Mouse (Mus musculus) kidney, embryonic 16.5 days (tissue): Measurements from ENCODE around the gene Llgl2. TPM values are rescaled to one million over a fixed set of nuclear protein-coding genes. Genes with fewer than 3 reads are reported as not detected.

Source experiments
- ATAC-seq: fragments of 200-750 bp; cut with Nextera tagmentation; 2 replicates; pipeline ENCODE4 v1.8.0; 2017; ENCODE audit warnings: moderate TSS enrichment; ENCODE audit not compliant: low FRiP score, low TSS enrichment
- H3K27ac ChIP-seq: fragments of 300-500 bp; sonication (generic); 2 replicates; pipeline ENCODE4 v1.5.1; 2014; ENCODE audit warnings: low read length
- H3K27me3 ChIP-seq: fragments of 300-500 bp; sonication (generic); 2 replicates; pipeline ENCODE4 v1.6.1; 2014; ENCODE audit warnings: low read length, control low read depth, mixed read lengths; ENCODE audit not compliant: insufficient read depth
- H3K36me3 ChIP-seq: fragments of 300-500 bp; sonication (generic); 2 replicates; pipeline ENCODE4 v1.6.1; 2014; ENCODE audit warnings: low read length, control low read depth, mixed read lengths; ENCODE audit not compliant: insufficient read depth
- H3K4me1 ChIP-seq: fragments of 300-500 bp; sonication (generic); 2 replicates; pipeline ENCODE4 v1.6.1; 2014; ENCODE audit warnings: low read length, control low read depth, mixed read lengths; ENCODE audit not compliant: insufficient read depth
- H3K4me2 ChIP-seq: fragments of 300-500 bp; sonication (generic); replicated peaks from 2 replicates; pipeline ENCODE4 v1.6.1; 2014; ENCODE audit warnings: low read depth, low read length
- H3K4me3 ChIP-seq: fragments of 300-500 bp; sonication (generic); 2 replicates; pipeline ENCODE4 v1.5.1; 2014; ENCODE audit warnings: mild to moderate bottlenecking, low read length
- H3K9ac ChIP-seq: fragments of 300-500 bp; sonication (generic); replicated peaks from 2 replicates; pipeline ENCODE4 v1.6.1; 2014; ENCODE audit warnings: low read length
- H3K9me3 ChIP-seq: fragments of 300-500 bp; sonication (generic); 2 replicates; pipeline ENCODE4 v1.6.1; 2016; ENCODE audit warnings: low read length, control low read depth
- WGBS: fragments of 180-500 bp; shearing (Covaris S2); extraction: QIAGEN DNeasy Blood & Tissue Kit; methylation state at CpG from one replicate; pipeline ENCODE4 v1.1.7; 2014; 5-methylcytosine and 5-hydroxymethylcytosine counted together
- polyA plus RNA-seq: library from polyadenylated mRNA; unstranded; fragments of >200 nt; fragmentation: Nextera tagmentation; extraction: Ambion mirVana; gene quantifications from 2 replicates; pipeline ENCODE4 v1.2.1, GENCODE M21; 2015

The Llgl2 gene
- polyA plus RNA-seq, 1 experiment from 2014 or later = 64.5 TPM

DNA sequence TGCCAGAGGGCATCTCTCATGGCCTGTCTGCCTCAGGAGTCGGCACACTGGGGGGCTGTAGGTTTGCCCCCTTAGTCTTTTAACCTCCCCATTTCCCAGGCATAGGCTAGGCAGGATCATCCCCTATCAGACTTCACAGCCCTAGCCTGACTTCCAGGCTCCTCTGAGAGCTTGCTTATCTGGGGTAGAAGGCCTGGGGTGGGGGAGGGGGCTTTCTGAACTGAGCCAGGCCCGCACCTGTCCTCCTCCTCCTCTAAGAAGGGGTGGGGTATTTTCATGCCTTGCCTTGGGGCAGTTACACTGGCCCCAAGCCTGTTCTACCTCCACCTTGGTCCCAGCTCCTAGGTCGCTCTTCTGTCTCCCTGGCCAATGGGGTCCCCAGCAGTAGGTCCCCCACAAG is 7.7 kb downstream of the Llgl2 start:
- peak overlapping the region; percentile 31 for H3K4me2 ChIP-seq
- H3K27me3 ChIP-seq = no peaks in the 10 kb centered on the region
- peaks cover 82% of the 10 kb centered on the region for H3K4me1 ChIP-seq
- no peak overlapping the region for H3K4me3 ChIP-seq
- WGBS = 42% methylated on average over 3 of the region's 3 CpGs
- H3K36me3 ChIP-seq = no peaks in the 10 kb centered on the region
- ATAC-seq = no peak
- H3K27ac ChIP-seq = peak overlapping the region; percentile 94
- H3K9me3 ChIP-seq = no peaks in the 10 kb centered on the region
- H3K9ac ChIP-seq = peak overlapping the region; percentile 41

DNA sequence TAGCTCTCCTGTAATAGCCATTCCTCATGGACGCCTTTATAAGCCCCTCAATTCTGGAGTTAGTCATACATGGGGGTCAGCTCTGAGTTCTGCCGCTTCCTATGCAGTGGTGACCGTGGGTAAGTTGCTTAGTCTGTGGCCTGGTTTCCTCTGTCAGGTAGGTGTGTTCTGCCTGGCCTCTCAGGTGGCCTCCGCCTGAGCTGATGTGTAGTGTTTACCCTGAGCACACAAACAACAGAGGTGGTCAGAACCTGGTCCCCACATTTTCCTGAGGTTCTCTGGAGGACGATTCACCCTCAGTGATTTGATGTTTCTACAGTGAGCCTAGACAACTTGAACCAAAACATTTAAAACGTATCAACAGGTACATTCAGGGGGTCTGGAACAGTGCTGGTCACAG is 8.2 kb downstream of the Llgl2 start:
- H3K9ac ChIP-seq = peak overlapping the region; percentile 41; the same call in 1 of the 2 replicates
- H3K4me1 ChIP-seq = peaks cover 82% of the 10 kb centered on the region
- 44% methylated on average over 6 of the region's 6 CpGs for WGBS
- no peaks in the 10 kb centered on the region for H3K27me3 ChIP-seq
- H3K36me3 ChIP-seq = no peaks in the 10 kb centered on the region
- no peaks in the 10 kb centered on the region for H3K9me3 ChIP-seq
- ATAC-seq = no peak
- peak overlapping the region; percentile 34 for H3K4me2 ChIP-seq
- H3K27ac ChIP-seq = peak overlapping the region; percentile 94
- H3K4me3 ChIP-seq = no peak overlapping the region

- peaks cover 85% of the 10 kb centered on the region for H3K4me1 ChIP-seq
- H3K4me2 ChIP-seq = peak overlapping the region; percentile 34
- H3K27ac ChIP-seq = peak overlapping the region; percentile 94
- no peaks in the 10 kb centered on the region for H3K36me3 ChIP-seq
- WGBS = 3% methylated on average over 8 of the region's 8 CpGs
- H3K4me3 ChIP-seq = no peak overlapping the region
- H3K9me3 ChIP-seq = no peaks in the 10 kb centered on the region
- H3K27me3 ChIP-seq = no peaks in the 10 kb centered on the region
- ATAC-seq = peak; percentile 57
- peak overlapping the region; percentile 41; the same call in 1 of the 2 replicates for H3K9ac ChIP-seq
Observed at GRCm38 (mm10) chr11:115832523-115832922, 8.7 kb downstream of the Llgl2 start.

- Histone ChIP-seq H3K4me2 (peak overlapping the region; percentile 34), H3K27me3 (no peaks in the 10 kb centered on the region), H3K27ac (peak overlapping the region; percentile 94), H3K36me3 (no peaks in the 10 kb centered on the region), H3K4me3 (no peak overlapping the region), H3K9ac (peak overlapping the region; percentile 41), H3K9me3 (no peaks in the 10 kb centered on the region), H3K4me1 (peaks cover 87% of the 10 kb centered on the region)
- 11% methylated on average over 8 of the region's 8 CpGs for WGBS
- no peak for ATAC-seq
Observed at GRCm38 (mm10) chr11:115833021-115833513, 9.2 kb downstream of the Llgl2 start.

DNA sequence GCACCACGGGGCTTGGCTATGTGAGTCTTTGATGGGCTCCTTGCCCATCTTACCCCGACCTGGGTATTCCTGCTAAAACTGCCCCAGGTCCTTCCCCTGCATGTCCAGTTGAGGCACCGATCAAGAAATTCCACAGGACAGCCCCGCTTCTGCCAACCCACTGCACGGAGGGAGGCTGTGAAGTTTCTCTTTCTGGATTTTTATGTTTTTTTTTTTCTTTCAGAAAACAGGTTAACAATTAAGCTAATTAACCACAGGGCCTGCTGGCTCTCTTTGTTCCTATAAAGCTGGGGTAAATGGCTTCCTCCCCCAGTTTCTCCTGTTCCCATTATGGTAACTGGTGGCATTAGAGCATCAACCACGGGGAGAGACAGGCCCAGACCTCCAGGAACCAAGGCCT is 10.2 kb downstream of the Llgl2 start:
- WGBS = 49% methylated on average over 6 of the region's 6 CpGs
- Histone ChIP-seq H3K4me2 (peak overlapping the region; percentile 13; the same call in 1 of the 2 replicates), H3K4me3 (no peak overlapping the region), H3K27me3 (no peaks in the 10 kb centered on the region), H3K9ac (peak overlapping the region; percentile 54), H3K4me1 (peaks cover 87% of the 10 kb centered on the region), H3K27ac (peak overlapping the region; percentile 94), H3K36me3 (no peaks in the 10 kb centered on the region), H3K9me3 (no peaks in the 10 kb centered on the region)
- ATAC-seq = no peak

- no peak overlapping the region for H3K4me2 ChIP-seq
- ATAC-seq = no peak
- 52% methylated on average over 11 of the region's 11 CpGs for WGBS
Observed at GRCm38 (mm10) chr11:115836656-115837395, 13.0 kb downstream of the Llgl2 start.

GRCm38 (mm10) chr11:115837606-115838345 is 13.9 kb downstream of the Llgl2 start:
- H3K27me3 ChIP-seq = no peaks in the 10 kb centered on the region
- H3K4me3 ChIP-seq = no peak overlapping the region
- peak overlapping the region; percentile 41; the same call in 1 of the 2 replicates for H3K27ac ChIP-seq
- H3K9ac ChIP-seq = no peak overlapping the region
- peaks cover 77% of the 10 kb centered on the region for H3K4me1 ChIP-seq
- no peak overlapping the region for H3K4me2 ChIP-seq
- H3K9me3 ChIP-seq = peaks cover 3% of the 10 kb centered on the region; the same call in 1 of the 2 replicates
- ATAC-seq = no peak
- 88% methylated on average over 22 of the region's 22 CpGs for WGBS
- H3K36me3 ChIP-seq = no peaks in the 10 kb centered on the region

More at GRCm38 (mm10) chr11:115836656-115837395, 13.0 kb downstream of the Llgl2 start:
- Histone ChIP-seq H3K36me3 (no peaks in the 10 kb centered on the region), H3K9ac (peak overlapping the region; percentile 47), H3K27me3 (no peaks in the 10 kb centered on the region), H3K9me3 (peaks cover 3% of the 10 kb centered on the region; the same call in 1 of the 2 replicates), H3K4me1 (peaks cover 77% of the 10 kb centered on the region), H3K27ac (peak overlapping the region; percentile 70; the same call in 1 of the 2 replicates), H3K4me3 (no peak overlapping the region)

DNA sequence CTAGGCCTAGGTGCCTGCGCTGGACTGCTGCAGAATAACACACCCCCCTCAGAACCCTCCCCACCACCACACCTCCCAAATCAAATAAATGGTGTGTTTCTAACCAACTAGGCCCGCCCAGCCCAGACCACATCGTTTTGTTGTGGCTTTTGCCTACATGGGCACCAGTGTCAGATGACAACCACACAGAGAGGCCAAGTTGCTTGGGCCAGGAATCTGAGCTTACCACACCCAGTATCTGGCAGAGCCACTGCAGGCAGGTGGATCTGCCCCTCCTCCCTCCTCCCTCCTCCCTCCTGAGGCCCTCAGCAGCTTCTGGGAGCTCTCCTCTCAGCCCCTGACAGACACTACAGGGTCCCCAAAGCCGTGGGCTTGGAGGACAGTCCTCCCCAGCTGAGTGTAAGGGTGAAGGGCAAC is 15.1 kb downstream of the Llgl2 start:
- Histone ChIP-seq H3K27me3 (no peaks in the 10 kb centered on the region), H3K9ac (peak overlapping the region; percentile 9; the same call in 1 of the 2 replicates), H3K4me2 (no peak overlapping the region), H3K27ac (peak overlapping the region; percentile 52; the same call in 1 of the 2 replicates), H3K4me3 (no peak overlapping the region), H3K4me1 (peaks cover 77% of the 10 kb centered on the region), H3K36me3 (no peaks in the 10 kb centered on the region), H3K9me3 (peaks cover 3% of the 10 kb centered on the region; the same call in 1 of the 2 replicates)
- ATAC-seq = 0 out of 2 replicates have a peak, but pooled peaks have one; percentile 18
- 28% methylated on average over 4 of the region's 4 CpGs for WGBS

DNA sequence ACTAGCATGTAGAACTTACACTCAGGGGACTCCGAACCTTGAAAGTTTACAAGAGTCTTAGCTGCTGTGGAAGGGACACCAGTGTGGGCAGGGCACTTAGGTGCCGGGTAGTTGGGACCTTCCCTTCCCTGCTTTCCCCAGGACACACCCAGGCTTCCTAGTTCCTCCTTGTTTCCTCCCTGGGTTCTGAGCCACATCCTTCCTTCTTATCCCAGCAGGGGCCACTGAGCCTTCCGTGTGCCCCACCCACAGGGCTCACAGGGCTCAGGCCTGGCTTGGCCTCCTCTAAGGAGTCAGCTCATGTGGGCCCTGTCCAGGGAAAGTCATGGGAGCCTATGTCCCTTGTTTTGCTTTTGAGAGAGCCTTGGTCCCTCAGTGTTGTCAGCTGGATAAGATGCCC is 15.9 kb downstream of the Llgl2 start:
- Histone ChIP-seq H3K4me1 (peaks cover 76% of the 10 kb centered on the region), H3K36me3 (peaks cover under 1% of the 10 kb centered on the region; the same call in 1 of the 2 replicates), H3K4me2 (no peak overlapping the region), H3K9ac (no peak overlapping the region), H3K27ac (peak overlapping the region; percentile 21; the same call in 1 of the 2 replicates), H3K27me3 (no peaks in the 10 kb centered on the region), H3K9me3 (peaks cover 3% of the 10 kb centered on the region; the same call in 1 of the 2 replicates), H3K4me3 (no peak overlapping the region)
- WGBS = 66% methylated on average over 3 of the region's 3 CpGs
- ATAC-seq = no peak
